Mouse (Mus musculus) liver, embryonic 16.5 days (tissue): ENCODE measurements around the gene Duoxa2. TPM values are rescaled to one million over a fixed set of nuclear protein-coding genes. Genes with fewer than 3 reads are reported as not detected.

Experiments used
- ATAC-seq: fragments of 200-750 bp; cut with Nextera tagmentation; 2 replicates; pipeline ENCODE4 v1.8.0; 2017; ENCODE audit warnings: low read depth, mild to moderate bottlenecking, moderate number of reproducible peaks, moderate library complexity
- H3K27ac ChIP-seq: fragments of 300-500 bp; sonication (generic); 2 replicates; pipeline ENCODE4 v1.5.1; 2014; ENCODE audit warnings: mild to moderate bottlenecking, low read length
- H3K27me3 ChIP-seq: fragments of 300-500 bp; sonication (generic); 2 replicates; pipeline ENCODE4 v1.6.1; 2014; ENCODE audit warnings: low read depth, low read length, mixed read lengths; ENCODE audit not compliant: control insufficient read depth, insufficient read depth
- H3K36me3 ChIP-seq: fragments of 300-500 bp; sonication (generic); 2 replicates; pipeline ENCODE4 v1.6.1; 2014; ENCODE audit warnings: mild to moderate bottlenecking; ENCODE audit not compliant: control insufficient read depth, insufficient read depth
- H3K4me1 ChIP-seq: fragments of 300-500 bp; sonication (generic); 2 replicates; pipeline ENCODE4 v1.6.1; 2014; ENCODE audit warnings: low read depth, low read length, mixed read lengths; ENCODE audit not compliant: control insufficient read depth
- H3K4me2 ChIP-seq: fragments of 300-500 bp; sonication (generic); 2 replicates; pipeline ENCODE4 v1.6.1; 2014; ENCODE audit warnings: low read depth, low read length, mixed read lengths
- H3K4me3 ChIP-seq: fragments of 300-500 bp; sonication (generic); 2 replicates; pipeline ENCODE4 v1.5.1; 2014; ENCODE audit warnings: low read depth, mild to moderate bottlenecking, low read length
- H3K9ac ChIP-seq: fragments of 300-500 bp; sonication (generic); 2 replicates; pipeline ENCODE4 v1.6.1; 2014; ENCODE audit warnings: low read depth, low read length
- H3K9me3 ChIP-seq: fragments of 300-500 bp; sonication (generic); replicated peaks from 2 replicates; pipeline ENCODE4 v1.6.1; 2016; ENCODE audit warnings: low read length; ENCODE audit not compliant: control insufficient read depth
- WGBS: fragments of 180-500 bp; shearing (Covaris S2); extraction: QIAGEN DNeasy Blood & Tissue Kit; methylation state at CpG from one replicate; pipeline ENCODE4 v1.1.7; 2014; ENCODE audit not compliant: insufficient replicate concordance; 5-methylcytosine and 5-hydroxymethylcytosine counted together
- polyA plus RNA-seq: library from polyadenylated mRNA; unstranded; fragments of >200 nt; fragmentation: Nextera tagmentation; extraction: Ambion mirVana; gene quantifications from 2 replicates; pipeline ENCODE4 v1.2.1, GENCODE M21; 2015

Duoxa2 gene
- polyA plus RNA-seq, result not detected in 2 replicates

DNA sequence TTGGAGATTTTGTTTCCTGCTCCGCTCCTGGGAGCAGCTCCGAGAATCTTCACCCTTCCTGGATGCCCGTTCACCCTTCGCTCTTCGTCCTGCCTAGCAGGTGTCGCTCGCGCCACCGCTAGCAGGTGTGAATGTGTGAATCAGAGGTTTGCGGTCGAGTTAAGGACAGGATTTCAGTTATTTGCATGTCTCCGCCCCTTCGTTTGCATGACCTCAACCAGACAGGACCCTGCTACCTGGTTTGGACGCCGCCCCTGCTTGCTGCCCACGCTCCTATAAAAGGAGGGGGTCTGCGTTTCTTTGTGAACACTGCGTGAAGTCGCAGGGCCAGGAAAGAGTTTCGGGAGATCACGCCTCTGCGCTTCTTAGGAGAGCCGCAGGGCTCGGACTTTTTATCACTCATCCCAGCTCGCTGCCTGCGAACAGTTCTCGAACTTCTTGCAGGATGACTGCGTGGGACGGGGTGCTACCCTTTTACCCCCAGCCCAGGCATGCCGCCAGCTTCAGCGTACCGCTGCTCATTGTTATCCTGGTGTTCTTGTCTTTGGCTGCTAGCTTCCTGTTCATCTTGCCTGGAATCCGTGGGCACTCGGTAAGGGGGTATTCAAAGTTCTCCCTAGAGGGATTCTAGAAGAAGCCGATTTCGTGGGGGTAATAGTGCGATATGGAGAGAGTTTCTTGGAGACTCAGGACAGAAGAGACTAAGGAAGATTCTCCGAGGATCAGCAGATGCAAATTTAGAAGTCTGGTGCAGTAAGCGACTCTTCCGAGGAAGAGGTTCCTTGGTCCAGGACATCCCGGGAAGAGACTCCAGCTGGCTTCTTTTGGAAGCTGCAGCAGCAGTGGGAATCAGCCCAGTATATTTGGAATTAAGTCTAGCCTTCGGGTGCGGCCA lies at the start of gene Duoxa2:
Gene Duoxa2 (plus strand): TSS at position 305 of the 895 bp plus-strand sequence.
- no peak within 1 kb of the TSS for H3K9ac ChIP-seq
- no peak within 1 kb of the TSS for H3K27ac ChIP-seq
- no peaks in the 10 kb centered on the region for H3K36me3 ChIP-seq
- H3K9me3 ChIP-seq, result no peaks in the 10 kb centered on the region
- peak within 1 kb of the TSS; percentile 37 for H3K4me3 ChIP-seq
- ATAC-seq, result no peak
- peaks cover 11% of the 10 kb centered on the region for H3K4me1 ChIP-seq
- H3K4me2 ChIP-seq, result peak within 1 kb of the TSS; percentile 41; the same call in 1 of the 2 replicates
- WGBS, result 2% methylated on average over 43 of the region's 43 CpGs
- H3K27me3 ChIP-seq, result peaks cover 92% of the 10 kb centered on the region

DNA sequence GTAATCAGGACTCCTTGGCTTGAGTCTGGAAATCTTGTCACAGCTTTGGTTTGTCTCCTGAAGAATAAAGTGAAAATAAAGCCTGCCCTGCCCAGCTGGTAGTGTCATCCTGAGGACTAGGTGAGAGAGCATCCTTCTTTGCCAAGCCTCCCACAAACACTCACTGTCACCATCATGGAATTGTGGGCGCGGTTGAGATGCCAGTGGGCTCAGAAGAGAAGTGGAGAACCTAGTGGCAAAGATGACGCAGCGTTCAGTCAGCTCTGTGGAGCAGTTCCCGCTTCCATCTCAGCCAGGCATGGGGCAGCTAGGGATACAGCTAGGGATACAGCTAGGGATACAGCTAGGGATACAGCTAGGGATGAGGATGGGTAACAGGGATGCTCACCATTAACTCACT lies 42.7 kb upstream of the Duoxa2 start:
- peaks cover 25% of the 10 kb centered on the region for H3K36me3 ChIP-seq
- WGBS, result 90% methylated on average over 5 of the region's 5 CpGs
- H3K4me1 ChIP-seq, result no peaks in the 10 kb centered on the region
- no peak overlapping the region for H3K9ac ChIP-seq
- H3K9me3 ChIP-seq, result no peaks in the 10 kb centered on the region
- no peak overlapping the region for H3K4me3 ChIP-seq
- H3K4me2 ChIP-seq, result no peak overlapping the region
- no peak for ATAC-seq
- H3K27ac ChIP-seq, result no peak overlapping the region
- no peaks in the 10 kb centered on the region for H3K27me3 ChIP-seq

DNA sequence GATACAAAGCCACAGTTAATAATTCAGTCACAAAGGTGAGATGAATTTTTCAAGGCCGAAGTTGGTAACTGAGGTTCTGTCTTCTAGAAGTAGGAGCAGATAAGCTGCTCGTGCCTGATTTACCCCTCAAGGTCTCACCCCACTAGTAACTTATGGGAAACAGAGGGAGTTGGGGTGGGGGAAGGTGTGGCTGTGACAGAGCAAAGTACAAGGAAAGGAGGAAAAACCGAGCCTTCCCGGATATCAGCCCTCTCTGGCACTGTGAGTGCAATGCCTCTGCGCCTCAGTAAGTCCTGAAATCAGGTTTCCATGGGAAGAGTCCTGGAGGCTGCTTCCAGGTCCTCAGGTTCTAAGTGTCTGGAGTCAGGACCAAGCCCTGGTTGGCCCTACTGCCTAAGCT lies 38.0 kb upstream of the Duoxa2 start:
- Histone ChIP-seq H3K9ac (no peak overlapping the region), H3K27ac (no peak overlapping the region), H3K36me3 (peaks cover 29% of the 10 kb centered on the region), H3K4me2 (no peak overlapping the region), H3K4me3 (no peak overlapping the region), H3K9me3 (no peaks in the 10 kb centered on the region), H3K4me1 (no peaks in the 10 kb centered on the region), H3K27me3 (no peaks in the 10 kb centered on the region)
- no peak for ATAC-seq
- 68% methylated on average over 5 of the region's 5 CpGs for WGBS

DNA sequence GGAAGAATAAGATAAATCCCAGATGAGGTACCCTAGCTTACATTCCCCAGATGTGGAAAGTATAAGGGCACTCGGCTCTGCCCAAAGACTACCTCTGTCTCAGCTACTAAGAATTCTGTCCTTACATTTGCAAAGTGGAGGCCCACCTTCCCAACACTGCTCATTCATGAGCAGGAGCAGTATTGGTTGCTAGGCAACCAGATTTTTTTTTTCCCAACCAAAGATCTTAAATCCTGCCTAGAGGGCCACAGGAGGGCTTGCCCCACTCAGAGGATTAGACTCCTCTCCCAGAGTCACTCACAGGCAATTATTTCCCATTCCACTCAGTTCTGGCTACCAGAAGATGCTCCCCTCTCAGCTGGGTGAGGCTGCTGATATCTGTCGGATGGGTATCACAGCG lies 34.0 kb upstream of the Duoxa2 start:
- Histone ChIP-seq H3K4me1 (no peaks in the 10 kb centered on the region; the same call in 1 of the 2 replicates), H3K27me3 (no peaks in the 10 kb centered on the region), H3K4me2 (no peak overlapping the region), H3K9me3 (no peaks in the 10 kb centered on the region), H3K36me3 (peaks cover 18% of the 10 kb centered on the region), H3K27ac (no peak overlapping the region), H3K4me3 (no peak overlapping the region), H3K9ac (no peak overlapping the region)
- ATAC-seq, result no peak
- WGBS, result 79% methylated on average over 3 of the region's 3 CpGs

DNA sequence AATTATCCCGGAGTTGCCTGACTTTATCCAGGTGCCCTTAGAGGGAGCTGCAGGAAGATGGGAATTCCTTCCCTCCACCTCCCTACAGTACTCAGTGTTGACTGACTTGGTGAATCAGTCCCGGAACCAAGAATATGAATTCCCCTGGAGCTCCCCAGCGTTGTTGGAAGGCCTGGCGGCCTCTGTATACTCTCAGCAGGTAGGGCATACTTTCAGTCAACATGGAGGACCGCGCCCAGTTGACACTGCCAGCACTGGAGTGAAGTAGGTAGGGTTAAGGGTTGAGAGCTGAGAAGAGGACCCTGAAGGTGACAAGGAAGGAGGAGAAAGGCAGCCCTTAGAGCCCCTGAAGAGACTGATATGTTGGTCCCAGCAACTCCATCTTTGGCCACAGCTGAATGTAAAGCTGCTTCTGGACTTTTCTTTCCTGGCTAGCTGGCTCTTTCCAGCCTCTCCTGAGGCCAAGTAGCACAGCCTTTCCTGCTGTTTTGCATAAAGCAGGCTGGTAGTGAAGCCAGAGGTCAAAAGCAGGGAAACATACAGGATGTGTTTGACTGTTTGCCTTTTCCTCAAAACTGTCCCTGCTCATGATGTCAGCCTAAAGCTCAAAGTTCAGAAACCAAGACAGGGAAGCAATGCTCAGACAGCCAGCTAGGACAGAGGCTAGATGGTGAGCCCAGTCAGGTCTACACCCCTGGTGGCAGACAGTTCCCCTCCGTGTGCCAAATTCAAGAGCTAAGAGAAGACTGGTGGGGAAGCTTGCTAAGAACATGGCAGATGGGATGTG lies 32.1 kb upstream of the Duoxa2 start:
- peak; percentile 39; the same call in 1 of the 2 replicates for ATAC-seq
- Histone ChIP-seq H3K9ac (no peak overlapping the region), H3K4me2 (no peak overlapping the region), H3K4me1 (no peaks in the 10 kb centered on the region; the same call in 1 of the 2 replicates), H3K4me3 (no peak overlapping the region), H3K36me3 (peaks cover 12% of the 10 kb centered on the region), H3K27me3 (no peaks in the 10 kb centered on the region), H3K9me3 (no peaks in the 10 kb centered on the region), H3K27ac (peak overlapping the region; percentile 37; the same call in 1 of the 2 replicates)
- WGBS, result 76% methylated on average over 7 of the region's 7 CpGs

DNA sequence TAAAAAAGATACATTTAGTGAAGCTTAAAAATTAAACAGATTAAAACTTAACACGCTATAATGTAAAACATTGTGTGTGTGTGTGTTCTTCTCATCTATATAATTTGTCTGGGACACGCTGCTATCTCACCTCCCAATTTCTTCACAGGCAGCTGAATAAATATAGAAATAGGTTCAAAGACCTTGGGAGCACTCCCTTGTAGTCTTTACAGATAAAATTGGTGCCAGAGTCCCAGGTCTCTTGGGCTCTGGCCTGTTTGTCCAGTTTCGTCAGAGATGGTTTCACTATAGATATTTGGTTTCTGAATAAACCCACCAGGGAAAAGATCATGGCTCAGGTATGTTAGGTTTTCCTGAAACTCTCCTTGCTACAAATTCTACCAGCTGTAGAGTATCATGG lies 19.9 kb upstream of the Duoxa2 start:
- Histone ChIP-seq H3K4me3 (no peak overlapping the region), H3K9me3 (no peaks in the 10 kb centered on the region; the same call in 1 of the 2 replicates), H3K27me3 (no peaks in the 10 kb centered on the region), H3K9ac (no peak overlapping the region), H3K36me3 (no peaks in the 10 kb centered on the region), H3K4me1 (no peaks in the 10 kb centered on the region), H3K4me2 (no peak overlapping the region), H3K27ac (no peak overlapping the region)
- ATAC-seq, result 0 out of 2 replicates have a peak, but pooled peaks have one; percentile 7
- 66% methylated on average over 3 of the region's 3 CpGs for WGBS

DNA sequence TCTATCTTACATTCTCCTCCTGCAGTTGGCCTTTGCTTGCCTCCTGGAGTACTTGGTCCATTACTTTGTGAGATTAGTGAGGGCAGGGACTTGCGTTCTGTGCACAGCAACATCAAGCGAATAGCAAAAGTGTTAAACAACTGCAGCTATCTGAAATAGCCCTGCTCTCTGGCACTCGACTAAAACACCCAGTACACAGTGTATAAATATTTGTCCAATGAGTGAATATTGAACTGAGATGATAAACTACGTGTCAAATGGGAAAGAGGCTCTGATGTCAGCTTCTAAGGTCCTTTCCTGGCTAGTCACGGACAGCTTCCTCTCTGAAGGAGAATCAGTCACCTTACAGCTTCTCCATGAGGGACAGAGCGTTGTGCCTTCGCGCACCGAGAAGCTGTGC lies 14.6 kb upstream of the Duoxa2 start:
- no peaks in the 10 kb centered on the region; the same call in 1 of the 2 replicates for H3K27me3 ChIP-seq
- H3K4me1 ChIP-seq, result no peaks in the 10 kb centered on the region
- H3K4me2 ChIP-seq, result no peak overlapping the region
- H3K9me3 ChIP-seq, result no peaks in the 10 kb centered on the region; the same call in 1 of the 2 replicates
- no peaks in the 10 kb centered on the region for H3K36me3 ChIP-seq
- no peak overlapping the region for H3K4me3 ChIP-seq
- 65% methylated on average over 9 of the region's 9 CpGs for WGBS
- H3K27ac ChIP-seq, result no peak overlapping the region
- H3K9ac ChIP-seq, result no peak overlapping the region
- no peak for ATAC-seq

DNA sequence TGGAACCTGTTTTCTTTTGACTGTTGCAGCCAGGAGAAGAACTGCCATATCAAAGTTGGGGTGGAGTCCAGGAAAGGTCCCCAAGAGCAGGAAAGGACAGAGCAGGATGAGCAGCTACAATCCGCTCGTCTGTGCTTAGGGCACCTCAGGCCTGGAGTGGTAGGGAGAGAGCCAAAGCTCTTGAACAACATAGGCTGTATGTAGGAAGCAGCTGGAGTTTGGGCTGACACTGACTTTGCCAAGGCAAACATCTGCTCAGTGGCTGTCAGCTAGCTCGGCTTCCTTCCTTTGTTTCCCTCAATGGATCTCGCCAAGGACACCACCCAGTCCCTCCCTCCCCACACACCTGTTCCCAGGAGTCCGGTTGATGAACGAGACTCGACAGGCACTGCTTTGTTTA lies 12.6 kb upstream of the Duoxa2 start:
- ATAC-seq, result no peak
- H3K4me1 ChIP-seq, result no peaks in the 10 kb centered on the region
- 46% methylated on average over 7 of the region's 7 CpGs for WGBS
- H3K4me3 ChIP-seq, result no peak overlapping the region
- H3K9ac ChIP-seq, result no peak overlapping the region
- no peak overlapping the region for H3K4me2 ChIP-seq
- no peak overlapping the region for H3K27ac ChIP-seq
- H3K9me3 ChIP-seq, result no peaks in the 10 kb centered on the region; the same call in 1 of the 2 replicates
- no peaks in the 10 kb centered on the region; the same call in 1 of the 2 replicates for H3K27me3 ChIP-seq
- no peaks in the 10 kb centered on the region for H3K36me3 ChIP-seq
